In genomic region chr4:123593664-123594063, GRCm38 (mm10) we compare ENCODE assay signal across 9 mouse cellular contexts.
DNase-seq lines count a peak whose midpoint lies in the region; ATAC-seq lines count a peak whose summit lies in the region.
"Had no signal": no experiment of that assay in that cellular context is flagged by ENCODE, and none has a peak within 500 bp of the region (broad histone marks: within the 10 kb centered on the region; RNA-seq: fewer than 3 reads in every experiment).

No protein-coding gene starts in this region.

- no peak overlapping the region for H3K9ac ChIP-seq in forebrain, embryonic 16.5 days (replicated peaks; ENCODE audit: low read depth, low read length)
- H3K9ac ChIP-seq in heart, embryonic 14.5 days (ENCODE audit: low read length) = no peak overlapping the region

- no peaks in the 10 kb centered on the region for H3K36me3 ChIP-seq in forebrain, embryonic 10.5 days (replicated peaks)
- H3K36me3 ChIP-seq in forebrain, embryonic 16.5 days (ENCODE audit: control insufficient read depth, insufficient read depth) = no peaks in the 10 kb centered on the region
- no peaks in the 10 kb centered on the region for H3K36me3 ChIP-seq in heart, embryonic 14.5 days (ENCODE audit: control insufficient read depth, insufficient read depth, low read length)

- H3K27ac ChIP-seq in forebrain, embryonic 10.5 days = peak overlapping the region; percentile 66
- H3K27ac ChIP-seq in forebrain, embryonic 16.5 days (ENCODE audit: low read length) = no peak overlapping the region
- H3K27ac ChIP-seq in brown adipose tissue, adult 24 weeks (replicated peaks; ENCODE audit: low read depth, low read length) = 0 out of 2 replicates have a peak overlapping the region, but pooled peaks have one; percentile 30
- peak overlapping the region; percentile 68 to 76 for H3K27ac ChIP-seq in heart, embryonic 14.5 days (replicated peaks in 1 of 2; ENCODE audit: control insufficient read depth in 1 of 2, insufficient read depth in 1 of 2, low read depth in 2 of 2, low read length in 2 of 2)

- H3K4me2 ChIP-seq in forebrain, embryonic 16.5 days (ENCODE audit: low read length) = no peak overlapping the region
- peak overlapping the region; percentile 27; the same call in 1 of the 2 replicates for H3K4me2 ChIP-seq in heart, embryonic 14.5 days (ENCODE audit: low read length)

- no peak overlapping the region for H3K4me3 ChIP-seq in forebrain, embryonic 10.5 days
- H3K4me3 ChIP-seq in forebrain, embryonic 16.5 days (replicated peaks; ENCODE audit: low read length) = no peak overlapping the region
- no peak overlapping the region for H3K4me3 ChIP-seq in brown adipose tissue, adult 24 weeks (ENCODE audit: insufficient read depth, low read depth, low read length)
- H3K4me3 ChIP-seq in heart, embryonic 14.5 days (ENCODE audit: control insufficient read depth in 1 of 2, insufficient read depth in 1 of 2, low read depth in 1 of 2, low read length in 2 of 2) = no peak overlapping the region

- DNase-seq in forebrain, embryonic 10.5 days (ENCODE audit: extremely low spot score, low spot score) = no peak
- DNase-seq in lung, postnatal 25 days (ENCODE audit: low spot score) = peak; percentile 64
- no peak for DNase-seq in urinary bladder, postnatal 25 days (ENCODE audit: low spot score)
- DNase-seq in testis, postnatal 14 days (ENCODE audit: low spot score) = no peak
- no peak for DNase-seq in ovary, postnatal 14 days (ENCODE audit: low spot score)
- DNase-seq: adrenal gland, adult 8-10 months had no signal

- WGBS in forebrain, embryonic 10.5 days = 59% methylated on average over 3 of the region's 3 CpGs
- WGBS in forebrain, embryonic 16.5 days = 41% methylated on average over 3 of the region's 3 CpGs
- 28% methylated on average over 3 of the region's 3 CpGs for WGBS in heart, embryonic 14.5 days

- H3K9me3 ChIP-seq in forebrain, embryonic 10.5 days = no peaks in the 10 kb centered on the region
- no peaks in the 10 kb centered on the region for H3K9me3 ChIP-seq in forebrain, embryonic 16.5 days (ENCODE audit: control insufficient read depth, low read length)
- H3K9me3 ChIP-seq in heart, embryonic 14.5 days (ENCODE audit: control insufficient read depth, low read length) = no peaks in the 10 kb centered on the region

- peaks cover 57% of the 10 kb centered on the region for H3K4me1 ChIP-seq in forebrain, embryonic 10.5 days
- H3K4me1 ChIP-seq in forebrain, embryonic 16.5 days (replicated peaks; ENCODE audit: control insufficient read depth, insufficient read depth, low read length) = peaks cover 44% of the 10 kb centered on the region
- H3K4me1 ChIP-seq in brown adipose tissue, adult 24 weeks (ENCODE audit: control insufficient read depth, insufficient read depth, insufficient read length, low read length) = peaks cover 26% of the 10 kb centered on the region
- H3K4me1 ChIP-seq in heart, embryonic 14.5 days (ENCODE audit: control insufficient read depth in 2 of 2, insufficient read depth in 2 of 2, low read length in 2 of 2) = peaks cover 29 to 62% of the 10 kb centered on the region in 2 experiments

- no peak for ATAC-seq in forebrain, embryonic 16.5 days
- no peak for ATAC-seq in heart, embryonic 14.5 days (ENCODE audit: insufficient number of reproducible peaks, insufficient read depth, low FRiP score, low read depth)

- H3K27me3 ChIP-seq in forebrain, embryonic 10.5 days (ENCODE audit: poor library complexity, severe bottlenecking) = no peaks in the 10 kb centered on the region
- no peaks in the 10 kb centered on the region for H3K27me3 ChIP-seq in forebrain, embryonic 16.5 days (replicated peaks; ENCODE audit: control insufficient read depth, insufficient read depth, low read length)
- H3K27me3 ChIP-seq in heart, embryonic 14.5 days (ENCODE audit: control insufficient read depth, insufficient read depth, low read length) = no peaks in the 10 kb centered on the region
